Mouse (Mus musculus) ES-E14 (cell line): ENCODE data around the gene Gcm1. TPM values are rescaled to one million over a fixed set of nuclear protein-coding genes. Genes with fewer than 3 reads are reported as not detected.
"Not testable (repeated sequence)": the region's sequence is repeated elsewhere in the genome, so short reads cannot be mapped to it uniquely, and the experiment has no call there.

ENCODE experiments used
- DNase-seq: peaks from one replicate; pipeline ENCODE4 v3.0.0-alpha.2; 2013; ENCODE audit warnings: low read depth, low spot score
- H3K27ac ChIP-seq: 2 replicates; pipeline ENCODE4 v1.5.1; 2012; ENCODE audit warnings: low read depth, mild to moderate bottlenecking, low read length, moderate library complexity, mixed read lengths; ENCODE audit not compliant: poor library complexity, insufficient read depth, severe bottlenecking
- H3K36me3 ChIP-seq: 2 replicates; pipeline ENCODE4 v1.6.1; 2012; ENCODE audit warnings: mild to moderate bottlenecking, low read length, moderate library complexity, mixed read lengths; ENCODE audit not compliant: control insufficient read depth, poor library complexity, insufficient read depth, severe bottlenecking
- H3K4me1 ChIP-seq, 2 experiments: fragments of 150-350 bp in 1 of 2; sonication (generic) in 1 of 2; 2 replicates each; pipeline ENCODE4 v1.6.1; 2012; ENCODE audit warnings: low read length in 2 of 2, mild to moderate bottlenecking in 1 of 2, mixed read lengths in 1 of 2; ENCODE audit not compliant: control insufficient read depth in 2 of 2, insufficient read depth in 2 of 2, poor library complexity in 1 of 2
- H3K4me3 ChIP-seq, 2 experiments: fragments of 150-350 bp in 1 of 2; sonication (generic) in 1 of 2; 2 replicates each; pipeline ENCODE4 v1.5.1; 2012; ENCODE audit warnings: low read length in 2 of 2, low read depth in 1 of 2, mild to moderate bottlenecking in 1 of 2, mixed read lengths in 1 of 2; ENCODE audit not compliant: insufficient read depth in 1 of 2, poor library complexity in 1 of 2, severe bottlenecking in 1 of 2
- H3K9ac ChIP-seq: 2 replicates; pipeline ENCODE4 v1.6.1; 2012; ENCODE audit warnings: low read depth, mild to moderate bottlenecking, low read length, mixed read lengths; ENCODE audit not compliant: poor library complexity, insufficient read depth, severe bottlenecking
- H3K9me3 ChIP-seq: fragments of 150-350 bp; sonication (generic); 2 replicates; pipeline ENCODE4 v1.6.1; 2012; ENCODE audit warnings: low read depth, mild to moderate bottlenecking, low read length; ENCODE audit not compliant: control insufficient read depth, insufficient read depth
- CHD2 ChIP-seq: IDR thresholded peaks from 2 replicates; pipeline ENCODE4 v1.6.1; 2014; ENCODE audit warnings: mild to moderate bottlenecking, low read depth, low read length, inconsistent platforms
- HCFC1 ChIP-seq: IDR thresholded peaks from 2 replicates; pipeline ENCODE4 v1.6.1; 2012; ENCODE audit warnings: low read length, inconsistent platforms, borderline replicate concordance; ENCODE audit not compliant: insufficient read depth
- MAFK ChIP-seq: IDR thresholded peaks from 2 replicates; pipeline ENCODE4 v1.6.1; 2014; ENCODE audit warnings: mild to moderate bottlenecking, low read depth, low read length, inconsistent platforms; ENCODE audit not compliant: insufficient read depth
- ZC3H11A ChIP-seq: IDR thresholded peaks from 2 replicates; pipeline ENCODE4 v1.6.1; 2012; ENCODE audit warnings: low read depth, mild to moderate bottlenecking, inconsistent platforms, low read length, borderline replicate concordance
- ZNF384 ChIP-seq: IDR thresholded peaks from 2 replicates; pipeline ENCODE4 v1.6.1; 2012; ENCODE audit warnings: low read depth, low read length, inconsistent platforms
- in situ Hi-C, 2 experiments: fragments of 600-800 bp; cut with MboI; formaldehyde crosslinking; loops; one replicate each; pipeline ENCODE4 v1.15.1; 2025; ENCODE audit warnings: low sequenced_read_pairs in 2 of 2, inconsistent platforms in 1 of 2; ENCODE audit not compliant: unreplicated experiment in 2 of 2
- total RNA-seq: library from RNA; depleted of rRNA; stranded (reverse); fragments of 300-350 nt; gene quantifications from 2 replicates; pipeline ENCODE4 v1.2.3, GENCODE M21; 2012

The Gcm1 gene
- total RNA-seq, 1 experiment, result 1.4 TPM

DNA sequence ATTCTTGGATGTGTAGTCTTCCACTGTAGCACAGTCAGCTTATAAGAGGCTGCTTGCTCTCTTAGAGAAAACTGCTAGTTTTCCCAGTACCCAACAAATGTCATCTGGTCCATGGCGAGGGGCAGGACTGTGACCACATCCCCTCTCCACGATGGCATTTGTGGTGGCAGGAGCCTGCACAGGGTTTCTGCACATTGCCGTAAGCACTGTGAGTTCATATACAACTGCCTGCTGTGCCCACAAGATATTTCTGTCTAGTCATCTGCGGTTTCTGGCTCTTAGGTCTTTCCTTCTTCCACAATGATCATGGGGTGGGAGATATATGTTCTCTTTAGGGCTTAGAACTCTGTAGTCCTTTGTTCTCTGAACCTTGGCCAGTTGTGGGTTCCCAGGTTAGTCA lies 19.9 kb downstream of the Gcm1 start:
- no peak for DNase-seq
- no peak for TF ChIP-seq CHD2
- H3K9ac ChIP-seq, result no peak overlapping the region
- no peak overlapping the region for H3K27ac ChIP-seq
- in situ Hi-C loops, result no loop called here
- H3K9me3 ChIP-seq, result no peaks in the 10 kb centered on the region
- peaks cover 0 to 2% of the 10 kb centered on the region in 2 experiments; a peak in 1 of 4 replicates for H3K4me1 ChIP-seq
- H3K36me3 ChIP-seq, result no peaks in the 10 kb centered on the region
- no peak overlapping the region for H3K4me3 ChIP-seq

- DNase-seq, H3K4me3 ChIP-seq, H3K36me3 ChIP-seq, H3K27ac ChIP-seq, H3K9ac ChIP-seq, in situ Hi-C loops, H3K9me3 ChIP-seq, H3K4me1 ChIP-seq: not testable (repeated sequence)
These were observed 21.6 kb downstream of the Gcm1 start for GRCm38 (mm10) chr9:78073291-78073690.

GRCm38 (mm10) chr9:78073713-78074340 lies 22.1 kb downstream of the Gcm1 start:
- DNase-seq, result no peak
- TF ChIP-seq ZNF384 (no peak), ZC3H11A (no peak), CHD2 (no peak), MAFK (no peak), HCFC1 (no peak)
- in situ Hi-C loops, result no loop called here

GRCm38 (mm10) chr9:78075256-78075655 lies 23.5 kb downstream of the Gcm1 start:
- Histone ChIP-seq H3K4me1 (peaks cover 0 to 2% of the 10 kb centered on the region in 2 experiments; a peak in 1 of 4 replicates), H3K27ac (no peak overlapping the region), H3K9ac (no peak overlapping the region), H3K9me3 (no peaks in the 10 kb centered on the region), H3K4me3 (no peak overlapping the region), H3K36me3 (no peaks in the 10 kb centered on the region)
- no peak for TF ChIP-seq ZNF384
- no peak for TF ChIP-seq MAFK
- TF ChIP-seq HCFC1, result no peak
- TF ChIP-seq ZC3H11A, result no peak
- TF ChIP-seq CHD2, result no peak
- in situ Hi-C loops, result no loop called here
- DNase-seq, result no peak

More at GRCm38 (mm10) chr9:78073713-78074340, 22.1 kb downstream of the Gcm1 start:
- Histone ChIP-seq H3K27ac (no peak overlapping the region), H3K36me3 (no peaks in the 10 kb centered on the region), H3K4me3 (no peak overlapping the region), H3K9me3 (no peaks in the 10 kb centered on the region), H3K4me1 (peaks cover 0 to 2% of the 10 kb centered on the region in 2 experiments; a peak in 1 of 4 replicates), H3K9ac (no peak overlapping the region)

- Histone ChIP-seq H3K9ac (no peak overlapping the region), H3K27ac (no peak overlapping the region), H3K9me3 (no peaks in the 10 kb centered on the region), H3K36me3 (0 out of 2 replicates have a peak, but pooled peaks cover under 1% of the 10 kb centered on the region), H3K4me1 (no peaks in the 10 kb centered on the region), H3K4me3 (no peak overlapping the region)
- in situ Hi-C loops, result no loop called here
- DNase-seq, result no peak
- TF ChIP-seq ZC3H11A (peak; percentile 43; the same call in 1 of the 2 replicates), MAFK (no peak), HCFC1 (no peak), CHD2 (no peak)
These were observed 26.5 kb downstream of the Gcm1 start for GRCm38 (mm10) chr9:78078240-78078639.
